Mouse (Mus musculus): Measurements from ENCODE around the gene Brs3.

DNA sequence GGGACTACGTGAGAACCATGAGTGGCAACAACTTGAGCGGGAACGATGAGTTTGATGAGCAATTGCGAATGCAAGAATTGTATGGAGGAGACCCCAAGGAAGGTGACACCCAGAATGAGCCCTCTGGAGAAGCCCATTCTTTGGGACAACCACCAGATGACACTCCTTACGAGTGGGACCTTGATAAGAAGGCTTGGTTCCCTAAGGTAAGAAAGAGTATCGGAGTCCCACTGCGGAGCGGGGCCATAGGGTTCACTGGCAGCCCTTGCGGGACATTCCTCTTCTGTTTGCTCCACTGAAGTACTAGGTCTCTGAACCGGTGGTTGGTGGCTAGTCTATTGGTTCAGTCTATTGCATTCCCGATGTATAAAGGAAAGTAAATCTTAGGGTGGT is 11.1 kb downstream of the Brs3 start:
- TF ChIP-seq CTCF (IDR thresholded peaks at IDR 0.05; ENCODE audit: control insufficient read depth, insufficient read depth, insufficient replicate concordance, low read depth, low read length) (no peak), POLR2A (IDR thresholded peaks at IDR 0.05; ENCODE audit: control insufficient read depth, low read depth, low read length) (no peak)
